Mouse (Mus musculus) CH12.LX (cell line): ENCODE measurements around the gene Rgl1. TPM values are rescaled to one million over a fixed set of nuclear protein-coding genes. Genes with fewer than 3 reads are reported as not detected.

Source experiments
- DNase-seq: peaks from one replicate; pipeline ENCODE4 v3.0.0-alpha.2; 2013; ENCODE audit errors: extremely low read depth
- H3K27ac ChIP-seq: 2 replicates; pipeline ENCODE4 v1.5.1; 2012; ENCODE audit warnings: low read depth, mild to moderate bottlenecking, control low read depth, moderate library complexity; ENCODE audit not compliant: insufficient read depth
- H3K27me3 ChIP-seq: replicated peaks from 2 replicates; pipeline ENCODE3; 2012; ENCODE audit warnings: inconsistent platforms
- H3K36me3 ChIP-seq, 2 experiments: replicated peaks in 1 of 2; 2 replicates each; pipeline versions ENCODE3 to v1.6.1; 2012; ENCODE audit warnings: inconsistent platforms in 1 of 2, low read length in 1 of 2, mild to moderate bottlenecking in 1 of 2, mixed read lengths in 1 of 2, moderate library complexity in 1 of 2; ENCODE audit not compliant: control insufficient read depth in 1 of 2, insufficient read depth in 1 of 2
- H3K4me1 ChIP-seq, 2 experiments: 2 replicates each; pipeline ENCODE4 v1.6.1; 2012; ENCODE audit warnings: inconsistent platforms in 1 of 2, moderate library complexity in 1 of 2; ENCODE audit not compliant: insufficient read depth in 2 of 2, control insufficient read depth in 1 of 2
- H3K4me2 ChIP-seq: 2 replicates; pipeline ENCODE4 v1.6.1; 2012; ENCODE audit warnings: low read depth, mild to moderate bottlenecking, control low read depth; ENCODE audit not compliant: poor library complexity, insufficient read depth, severe bottlenecking
- H3K4me3 ChIP-seq, 3 experiments: fragments of 150-350 bp in 1 of 3; sonication (generic) in 1 of 3; replicated peaks in 1 of 3; 2 replicates each; pipeline versions ENCODE3 to v1.5.1; 2011 to 2012; ENCODE audit warnings: low read depth in 2 of 3, low read length in 2 of 3, mild to moderate bottlenecking in 2 of 3, moderate library complexity in 2 of 3, control low read depth in 1 of 3, improper control_type of control experiment in 1 of 3, inconsistent platforms in 1 of 3, mixed read lengths in 1 of 3; ENCODE audit not compliant: poor library complexity in 1 of 3
- H3K79me2 ChIP-seq: replicated peaks from 2 replicates; pipeline ENCODE4 v1.6.1; 2012; ENCODE audit warnings: mild to moderate bottlenecking, moderate library complexity; ENCODE audit not compliant: control insufficient read depth, poor library complexity, insufficient read depth, severe bottlenecking; ENCODE audit errors: extremely low read depth
- H3K9ac ChIP-seq: 2 replicates; pipeline ENCODE4 v1.6.1; 2012; ENCODE audit warnings: low read depth, mild to moderate bottlenecking, control low read depth, moderate library complexity; ENCODE audit not compliant: insufficient read depth
- H3K9me3 ChIP-seq: replicated peaks from 2 replicates; pipeline ENCODE3; 2012; ENCODE audit warnings: low read length, inconsistent platforms, mixed read lengths
- BHLHE40 ChIP-seq: IDR thresholded peaks from 2 replicates; pipeline ENCODE4 v1.6.1; 2011; ENCODE audit warnings: mild to moderate bottlenecking, low read depth, low read length, improper control_type of control experiment
- CHD2 ChIP-seq: IDR thresholded peaks from 2 replicates; pipeline ENCODE4 v1.6.1; 2011; ENCODE audit warnings: low read length, improper control_type of control experiment
- E2F4 ChIP-seq: IDR thresholded peaks from 2 replicates; pipeline ENCODE4 v1.6.1; 2011; ENCODE audit warnings: low read depth, low read length, improper control_type of control experiment; ENCODE audit not compliant: insufficient replicate concordance
- EP300 ChIP-seq: IDR thresholded peaks from 2 replicates; pipeline ENCODE4 v1.6.1; 2011; ENCODE audit warnings: low read length, improper control_type of control experiment
- ETS1 ChIP-seq: conservative IDR thresholded peaks from 2 replicates; pipeline ENCODE4 v1.6.1; 2012; ENCODE audit warnings: low read depth, mild to moderate bottlenecking, inconsistent platforms, low read length, improper control_type of control experiment, moderate library complexity
- GABPA ChIP-seq: IDR thresholded peaks from 2 replicates; pipeline ENCODE4 v1.6.1; 2012; ENCODE audit warnings: low read depth, low read length, improper control_type of control experiment, inconsistent platforms; ENCODE audit not compliant: insufficient replicate concordance
- HCFC1 ChIP-seq: IDR thresholded peaks from 2 replicates; pipeline ENCODE4 v1.6.1; 2012; ENCODE audit warnings: low read depth, mild to moderate bottlenecking, inconsistent platforms, low read length, improper control_type of control experiment
- KAT2A ChIP-seq: IDR thresholded peaks from 2 replicates; pipeline ENCODE4 v1.6.1; 2012; ENCODE audit warnings: low read length, improper control_type of control experiment, inconsistent platforms; ENCODE audit not compliant: insufficient replicate concordance
- MAFK ChIP-seq: IDR thresholded peaks from 2 replicates; pipeline ENCODE4 v1.6.1; 2011; ENCODE audit warnings: low read length, improper control_type of control experiment; ENCODE audit not compliant: insufficient replicate concordance
- MAX ChIP-seq: IDR thresholded peaks from 2 replicates; pipeline ENCODE4 v1.6.1; 2011; ENCODE audit warnings: low read length, improper control_type of control experiment
- MAZ ChIP-seq: IDR thresholded peaks from 2 replicates; pipeline ENCODE4 v1.6.1; 2012; ENCODE audit warnings: low read depth, mild to moderate bottlenecking, inconsistent platforms, low read length, improper control_type of control experiment, moderate library complexity
- MYC ChIP-seq: IDR thresholded peaks from 2 replicates; pipeline ENCODE4 v1.6.1; 2011; ENCODE audit warnings: low read depth, mild to moderate bottlenecking, improper control_type of control experiment, low read length
- PAX5 ChIP-seq: IDR thresholded peaks from 2 replicates; pipeline ENCODE4 v1.6.1; 2012; ENCODE audit warnings: low read length, inconsistent platforms, mixed read lengths
- POLR2A ChIP-seq: IDR thresholded peaks from 2 replicates; pipeline ENCODE4 v1.6.1; 2011; ENCODE audit warnings: low read depth, mild to moderate bottlenecking, improper control_type of control experiment, low read length
- POLR2AphosphoS2 ChIP-seq: IDR thresholded peaks from 2 replicates; pipeline ENCODE4 v1.6.1; 2011; ENCODE audit warnings: low read depth, low read length, improper control_type of control experiment
- SIN3A ChIP-seq: IDR thresholded peaks from 2 replicates; pipeline ENCODE4 v1.6.1; 2012; ENCODE audit warnings: low read length, improper control_type of control experiment, inconsistent platforms
- SMC3 ChIP-seq: IDR thresholded peaks from 2 replicates; pipeline ENCODE4 v1.6.1; 2011; ENCODE audit warnings: low read depth, low read length, improper control_type of control experiment
- TBP ChIP-seq: conservative IDR thresholded peaks from 2 replicates; pipeline ENCODE4 v1.6.1; 2011; ENCODE audit warnings: low read depth, low read length, improper control_type of control experiment
- TCF12 ChIP-seq: IDR thresholded peaks from 2 replicates; pipeline ENCODE4 v1.6.1; 2014; ENCODE audit warnings: low read depth, mild to moderate bottlenecking, inconsistent platforms, low read length, improper control_type of control experiment
- UBTF ChIP-seq: IDR thresholded peaks from 2 replicates; pipeline ENCODE4 v1.6.1; 2012; ENCODE audit warnings: low read depth, mild to moderate bottlenecking, inconsistent platforms, low read length, improper control_type of control experiment, moderate library complexity
- USF1 ChIP-seq: IDR thresholded peaks from 2 replicates; pipeline ENCODE4 v1.6.1; 2014; ENCODE audit warnings: low read depth, mild to moderate bottlenecking, inconsistent platforms, low read length, improper control_type of control experiment
- ZC3H11A ChIP-seq: IDR thresholded peaks from 2 replicates; pipeline ENCODE4 v1.6.1; 2012; ENCODE audit warnings: low read depth, mild to moderate bottlenecking, inconsistent platforms, low read length, improper control_type of control experiment
- dilution Hi-C: fragments of 300-500 bp; cut with MboI; formaldehyde crosslinking; loops from 2 replicates; pipeline ENCODE4 v1.14.3; 2020; ENCODE audit warnings: low sequenced_read_pairs; ENCODE audit not compliant: extremely low pct_unique_long_range_greater_than_20kb, extremely low pct_ligation_motif_present
- in situ Hi-C: fragments of 300-500 bp; cut with MboI; formaldehyde crosslinking; loops from 3 replicates; pipeline ENCODE4 v1.14.3; 2019; ENCODE audit warnings: low sequenced_read_pairs, low pct_ligation_motif_present, low pct_unique_long_range_greater_than_20kb, mixed read lengths
- polyA plus RNA-seq: library from polyadenylated mRNA; unstranded; fragments of >175 nt; gene quantifications from 2 replicates; pipeline ENCODE4 v1.2.1, GENCODE M21; 2012; ENCODE audit warnings: low read depth; ENCODE audit not compliant: insufficient read length
- total RNA-seq, 2 experiments: library from RNA; depleted of rRNA; stranded (reverse); fragments of 300-350 nt in 1 of 2; fragments of >200 nt in 1 of 2; gene quantifications; 2 replicates each; pipeline ENCODE4 v1.2.3; 2012 to 2014

The Rgl1 gene
- total and polyA plus RNA-seq, 3 experiments = 0.25 to 1.7 (median 0.74) TPM

- Histone ChIP-seq H3K79me2 (no peaks in the 10 kb centered on the region), H3K9me3 (no peaks in the 10 kb centered on the region), H3K9ac (no peak overlapping the region), H3K4me3 (no peak overlapping the region), H3K27me3 (no peaks in the 10 kb centered on the region), H3K4me2 (no peak overlapping the region), H3K4me1 (peaks cover 0 to 22% of the 10 kb centered on the region in 2 experiments; a peak in 3 of 4 replicates), H3K36me3 (no peaks in the 10 kb centered on the region), H3K27ac (no peak overlapping the region)
- DNase-seq = no peak
- no peak for TF ChIP-seq MAFK
- TF ChIP-seq MYC = no peak
- no peak for TF ChIP-seq KAT2A
- no peak for TF ChIP-seq HCFC1
- TF ChIP-seq TCF12 = no peak
- no peak for TF ChIP-seq E2F4
- no peak for TF ChIP-seq GABPA
- TF ChIP-seq ETS1 = no peak
- no peak for TF ChIP-seq ZC3H11A
- TF ChIP-seq SIN3A = no peak
- no peak for TF ChIP-seq POLR2AphosphoS2
- TF ChIP-seq TBP = no peak
- TF ChIP-seq BHLHE40 = no peak
- TF ChIP-seq CHD2 = no peak
- no peak for TF ChIP-seq USF1
- no peak for TF ChIP-seq SMC3
- TF ChIP-seq MAZ = no peak
- no peak for TF ChIP-seq UBTF
- TF ChIP-seq POLR2A = no peak
- TF ChIP-seq MAX = no peak
- dilution Hi-C loops (no loop called here), in situ Hi-C loops (loop anchor here (25.0 kb wide), 3 partner anchors 369 to 844 kb away; partner anchors contain the start of gene Smg7)
These were observed 223.3 kb downstream of the Rgl1 start for GRCm38 (mm10) chr1:152542747-152543378.

- H3K4me1 ChIP-seq = peaks cover 2 to 33% of the 10 kb centered on the region in 2 experiments
- no peak overlapping the region for H3K4me3 ChIP-seq
These were observed 225.8 kb downstream of the Rgl1 start for GRCm38 (mm10) chr1:152540304-152540887.

More at GRCm38 (mm10) chr1:152540304-152540887, 225.8 kb downstream of the Rgl1 start:
- peaks cover 0 to 2% of the 10 kb centered on the region in 2 experiments for H3K36me3 ChIP-seq
- no peak for TF ChIP-seq ETS1
- TF ChIP-seq PAX5 = no peak
- 0 out of 2 replicates have a peak, but pooled peaks have one; percentile 15 for TF ChIP-seq EP300
- TF ChIP-seq ZC3H11A = no peak
- no peak for TF ChIP-seq MYC
- dilution Hi-C loops = no loop called here
- H3K27me3 ChIP-seq = no peaks in the 10 kb centered on the region
- no peak overlapping the region for H3K4me2 ChIP-seq
- no peak overlapping the region for H3K9ac ChIP-seq
- no peak overlapping the region for H3K27ac ChIP-seq
- H3K79me2 ChIP-seq = no peaks in the 10 kb centered on the region
- in situ Hi-C loops = loop anchor here (25.0 kb wide), 3 partner anchors 372 to 847 kb away; partner anchors contain the start of gene Smg7
- no peaks in the 10 kb centered on the region for H3K9me3 ChIP-seq
- DNase-seq = no peak
